Mouse (Mus musculus): ENCODE data around the gene Amigo2.

The Amigo2 gene

GRCm38 (mm10) chr15:97246911-97247790 is at the start of gene Amigo2, which contains the start of gene Pced1b:
Gene Amigo2, minus strand, starts transcription at chr15:97247287.
Gene Pced1b, plus strand, starts transcription at chr15:97247107.
- peak; percentile 72 for DNase-seq (ENCODE audit: low read depth, low spot score)

DNA sequence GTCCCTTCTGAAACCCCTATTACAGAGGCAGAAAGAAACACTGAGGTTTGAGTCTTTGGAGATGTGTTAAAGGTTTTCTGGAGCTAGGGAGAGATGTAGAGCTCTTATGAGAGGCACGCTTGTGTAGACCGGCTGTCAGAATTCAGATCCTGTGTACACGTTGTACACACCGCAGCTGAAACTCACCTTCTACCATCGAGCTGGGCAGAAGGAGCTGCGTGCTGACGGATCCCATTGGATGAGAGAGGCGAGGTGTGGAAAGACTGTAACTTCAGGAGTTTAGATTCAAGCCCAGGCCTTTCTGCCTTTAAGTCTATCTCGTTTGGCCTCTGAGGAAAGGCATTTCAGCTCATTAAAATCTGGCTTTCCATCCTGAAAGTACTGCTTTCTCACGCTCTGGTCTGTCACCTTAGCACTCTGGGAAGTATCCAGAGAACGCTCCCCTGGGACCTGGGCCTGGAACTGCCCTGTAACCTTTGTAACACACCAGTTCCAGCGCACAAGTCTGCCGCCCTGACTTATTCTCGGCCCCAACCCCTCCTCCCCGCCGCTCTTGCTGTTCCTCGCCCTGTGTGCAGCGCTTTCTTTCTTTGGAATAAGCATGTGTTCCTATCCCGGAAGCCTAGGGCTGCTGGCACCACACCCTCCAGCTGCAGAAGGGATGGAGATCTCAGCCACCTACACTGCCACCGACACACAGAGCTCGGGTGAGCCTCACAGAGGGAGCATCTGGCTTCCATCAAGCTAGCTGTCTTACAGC is 44.4 kb upstream of the Amigo2 start:
- no peak for DNase-seq (ENCODE audit: low read depth, low spot score)

GRCm38 (mm10) chr15:97290351-97290750 is 43.3 kb upstream of the Amigo2 start:
- DNase-seq (ENCODE audit: low read depth, low spot score), result no peak

DNA sequence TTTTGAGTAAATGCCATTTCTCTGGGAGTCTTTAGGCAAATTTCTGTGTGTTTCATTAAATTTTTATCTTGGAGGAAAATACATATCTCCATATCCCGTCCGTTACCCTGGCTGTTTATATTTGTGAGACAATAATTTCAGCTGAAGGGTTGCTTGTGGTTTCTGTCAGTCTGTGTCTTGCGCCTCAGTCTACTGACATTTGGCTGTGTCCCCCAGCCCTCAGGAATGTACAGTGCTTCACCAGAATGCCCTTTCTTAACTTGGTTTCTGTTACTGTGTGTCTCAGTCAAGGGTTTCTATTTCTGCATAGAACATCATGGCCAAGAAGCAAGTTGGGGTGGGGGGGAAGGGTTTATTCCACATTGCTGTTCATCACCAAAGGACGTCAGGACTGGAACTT is 42.1 kb upstream of the Amigo2 start:
- no peak for DNase-seq (ENCODE audit: low read depth, low spot score)

- no peak for DNase-seq (ENCODE audit: low read depth, low spot score)
These were observed 41.6 kb upstream of the Amigo2 start for GRCm38 (mm10) chr15:97288690-97289089.

DNA sequence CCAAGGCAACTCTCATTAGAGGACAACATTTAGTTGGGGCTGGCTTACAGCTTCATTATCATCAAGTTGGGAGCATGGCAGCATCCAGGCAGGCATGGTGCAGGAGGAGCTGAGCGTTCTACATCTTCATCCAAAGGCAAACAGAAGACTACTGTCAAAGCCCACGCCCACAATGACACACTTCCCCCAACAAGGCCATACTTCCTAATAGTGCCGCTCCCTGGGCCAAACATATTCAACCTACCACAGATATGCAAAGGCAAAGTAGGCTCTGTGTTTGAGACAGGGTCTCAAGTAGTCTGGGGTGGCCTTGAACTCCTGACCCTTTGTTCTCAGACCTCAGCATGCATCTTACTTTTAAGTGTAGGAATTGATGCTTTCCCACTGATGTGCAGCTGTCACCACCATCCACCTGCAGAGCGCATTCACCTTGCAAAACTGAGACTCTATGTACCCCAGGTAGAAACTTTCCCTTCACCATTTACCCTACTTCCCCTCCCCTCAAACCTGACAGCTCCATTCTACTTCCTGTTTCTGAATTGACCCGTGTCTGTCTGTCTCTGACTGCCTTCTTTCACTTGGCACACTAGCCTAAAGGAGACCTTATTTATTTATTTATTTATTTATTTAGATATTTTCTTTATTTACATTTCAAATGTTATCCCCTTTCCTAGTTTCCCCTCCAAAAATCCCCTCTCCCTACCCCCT is 40.5 kb upstream of the Amigo2 start:
- DNase-seq (ENCODE audit: low read depth, low spot score), result no peak

DNA sequence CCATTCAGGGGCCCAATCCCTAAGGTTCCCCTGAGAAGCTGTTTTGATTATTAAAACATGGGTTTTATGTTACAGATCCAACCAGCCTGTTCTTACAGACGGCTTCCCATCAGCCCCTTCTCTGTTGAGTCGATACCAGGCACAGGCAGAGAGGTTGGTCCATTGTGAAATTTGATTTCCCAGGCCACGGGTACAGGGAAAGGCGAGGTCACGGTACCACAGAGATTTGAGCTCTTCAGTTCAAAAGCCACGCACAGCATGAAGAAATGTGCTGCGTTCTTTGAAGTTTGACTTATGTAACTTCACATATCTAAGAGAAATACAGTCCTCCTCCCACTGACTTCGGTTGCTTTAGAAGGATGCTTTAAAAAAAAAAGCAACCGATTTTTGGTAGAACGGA is 39.6 kb upstream of the Amigo2 start:
- DNase-seq (ENCODE audit: low read depth, low spot score), result no peak

DNA sequence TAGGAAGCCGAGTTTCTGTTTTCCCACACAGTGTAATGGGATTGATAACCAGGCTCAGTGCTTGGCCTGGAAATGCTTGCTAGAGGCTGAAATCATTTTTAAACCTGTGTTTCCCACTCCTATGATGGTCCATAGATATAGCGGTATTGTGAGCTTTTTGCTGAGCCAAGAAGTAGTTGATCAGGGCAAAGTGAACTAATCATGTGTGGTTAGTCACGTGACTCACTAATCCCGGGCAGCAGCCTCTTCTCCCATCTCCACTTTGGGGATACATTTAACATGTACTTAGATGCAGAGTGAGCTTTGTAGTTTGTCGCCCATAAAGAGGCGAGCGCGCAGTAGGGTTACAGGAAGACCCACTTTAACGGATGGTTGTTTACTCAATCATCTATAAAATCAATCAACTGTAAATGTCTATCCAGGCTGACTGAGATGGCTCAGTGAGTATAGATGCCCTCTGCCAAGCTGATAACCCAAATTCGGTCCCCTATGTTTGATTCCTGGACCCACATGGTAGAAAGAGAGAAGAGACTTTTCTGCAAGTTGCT is 38.7 kb upstream of the Amigo2 start:
- DNase-seq (ENCODE audit: low read depth, low spot score), result no peak

DNA sequence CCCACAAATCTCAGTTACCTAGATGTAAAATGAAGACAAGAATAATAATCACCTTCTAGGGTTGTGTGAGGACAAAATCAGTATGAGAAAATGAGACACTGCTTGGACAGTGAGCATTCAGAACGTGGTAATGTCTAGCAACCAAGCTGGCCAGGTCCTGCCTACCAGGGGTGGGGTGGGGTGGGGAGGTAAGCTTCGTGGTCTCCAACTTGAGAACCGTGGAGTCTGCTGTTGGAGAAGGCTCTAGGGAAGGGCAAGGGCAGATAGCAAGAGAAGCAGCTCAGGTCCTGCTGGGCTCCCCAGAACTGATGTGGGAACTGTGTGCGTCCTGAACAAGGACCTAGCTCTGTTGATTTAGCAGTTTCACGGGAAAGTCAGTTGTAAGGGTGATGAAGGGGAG is 37.1 kb upstream of the Amigo2 start:
- no peak for DNase-seq (ENCODE audit: low read depth, low spot score)

DNA sequence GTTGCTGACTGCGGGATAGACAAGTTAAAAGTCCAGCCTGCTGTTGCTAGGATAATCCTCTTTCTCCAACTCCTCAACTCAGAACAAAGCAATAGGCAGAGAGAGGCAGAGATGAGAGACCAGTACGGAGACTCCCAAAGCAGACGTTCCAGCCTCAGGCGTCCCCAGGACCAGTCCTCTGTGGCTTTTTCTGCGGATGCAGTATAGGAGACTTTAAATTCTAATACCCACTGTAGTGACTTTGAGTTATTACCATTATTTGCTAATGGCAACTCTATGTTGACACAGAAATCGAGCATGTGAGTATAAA is 35.4 kb upstream of the Amigo2 start:
- no peak for DNase-seq (ENCODE audit: low read depth, low spot score)

DNA sequence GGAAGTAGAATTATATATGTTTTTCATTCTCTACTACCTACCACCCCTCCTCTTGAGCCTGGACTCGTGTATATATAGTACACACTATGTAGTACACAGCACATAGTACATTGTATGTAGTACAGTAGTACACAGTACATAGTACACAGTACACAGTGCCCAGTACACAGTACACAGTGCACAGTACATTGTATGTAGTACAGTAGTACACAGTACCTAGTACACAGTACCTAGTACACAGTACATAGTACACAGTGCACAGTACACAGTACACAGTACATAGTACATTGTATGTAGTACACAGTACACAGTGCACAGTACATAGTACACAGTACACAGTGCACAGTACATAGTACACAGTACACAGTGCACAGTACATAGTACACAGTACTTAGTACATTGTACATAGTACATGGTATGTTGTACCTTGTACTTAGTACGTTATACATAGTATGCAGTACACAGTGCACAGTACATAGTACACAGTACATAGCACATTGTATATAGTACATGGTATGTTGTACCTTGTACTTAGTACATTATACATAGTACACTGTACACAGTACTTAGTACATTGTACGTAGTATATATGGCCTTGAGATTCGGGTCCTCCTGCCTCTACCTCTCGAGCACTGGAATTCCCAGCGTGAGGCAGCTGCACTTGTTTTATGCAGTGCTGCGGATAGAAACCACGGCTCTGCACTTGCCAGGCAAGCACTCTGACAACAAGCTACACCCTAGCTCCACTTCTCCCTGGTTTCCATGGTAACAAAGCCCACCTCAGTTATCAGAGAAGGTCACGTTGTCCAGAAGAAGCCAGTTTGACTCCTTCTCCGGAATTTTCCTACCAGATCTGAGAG is 34.9 kb upstream of the Amigo2 start:
- no peak for DNase-seq (ENCODE audit: low read depth, low spot score)

DNA sequence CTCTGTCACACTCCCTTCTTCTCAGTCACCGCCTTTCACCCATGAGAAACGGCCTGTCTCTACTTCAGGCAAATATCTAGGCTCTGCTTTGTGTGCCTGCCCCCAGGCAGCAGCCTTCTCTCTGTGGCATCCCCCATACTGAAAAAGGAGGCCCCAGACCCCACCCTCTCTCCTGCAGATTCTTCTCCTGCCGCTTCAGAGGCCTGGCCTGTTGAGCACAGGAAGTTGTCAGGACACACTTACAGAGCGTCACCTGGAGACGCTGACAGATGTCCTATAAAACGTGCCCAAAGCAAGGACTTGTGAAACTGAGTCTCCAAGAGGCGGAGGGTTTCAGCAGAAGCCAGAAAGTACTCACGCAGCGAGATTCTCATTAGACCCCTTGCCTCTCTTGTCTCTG is 33.7 kb upstream of the Amigo2 start:
- DNase-seq (ENCODE audit: low read depth, low spot score), result no peak

DNA sequence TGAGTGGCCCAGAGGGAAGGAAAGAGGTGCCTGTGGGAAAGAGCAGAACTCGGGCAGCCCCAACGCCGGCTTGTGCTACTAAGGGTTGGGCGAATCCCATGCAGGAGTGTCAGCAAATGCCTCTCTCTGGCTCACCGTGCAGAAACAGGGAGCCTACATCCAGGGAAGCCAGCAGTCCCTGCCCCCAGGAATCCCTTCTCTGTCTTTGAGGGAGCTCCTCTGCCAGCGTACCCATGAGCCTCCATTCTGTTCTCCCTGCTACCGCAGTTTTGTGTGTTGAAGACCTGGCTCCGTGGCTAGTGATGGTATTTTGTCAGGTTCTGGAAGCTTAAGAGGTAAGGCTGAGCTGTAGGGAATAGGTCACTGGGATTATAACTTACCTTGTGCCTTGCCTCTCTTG is 33.0 kb upstream of the Amigo2 start:
- DNase-seq (ENCODE audit: low read depth, low spot score), result no peak

- no peak for DNase-seq (ENCODE audit: low read depth, low spot score)
These were observed 31.4 kb upstream of the Amigo2 start for GRCm38 (mm10) chr15:97278340-97278948.

GRCm38 (mm10) chr15:97277328-97277727 is 30.2 kb upstream of the Amigo2 start:
- DNase-seq (ENCODE audit: low read depth, low spot score), result no peak

GRCm38 (mm10) chr15:97276660-97277153 is 29.6 kb upstream of the Amigo2 start:
- no peak for DNase-seq (ENCODE audit: low read depth, low spot score)

- no peak for DNase-seq (ENCODE audit: low read depth, low spot score)
These were observed 28.7 kb upstream of the Amigo2 start for GRCm38 (mm10) chr15:97275626-97276395.

GRCm38 (mm10) chr15:97272831-97273230 is 25.7 kb upstream of the Amigo2 start:
- DNase-seq (ENCODE audit: low read depth, low spot score), result no peak

DNA sequence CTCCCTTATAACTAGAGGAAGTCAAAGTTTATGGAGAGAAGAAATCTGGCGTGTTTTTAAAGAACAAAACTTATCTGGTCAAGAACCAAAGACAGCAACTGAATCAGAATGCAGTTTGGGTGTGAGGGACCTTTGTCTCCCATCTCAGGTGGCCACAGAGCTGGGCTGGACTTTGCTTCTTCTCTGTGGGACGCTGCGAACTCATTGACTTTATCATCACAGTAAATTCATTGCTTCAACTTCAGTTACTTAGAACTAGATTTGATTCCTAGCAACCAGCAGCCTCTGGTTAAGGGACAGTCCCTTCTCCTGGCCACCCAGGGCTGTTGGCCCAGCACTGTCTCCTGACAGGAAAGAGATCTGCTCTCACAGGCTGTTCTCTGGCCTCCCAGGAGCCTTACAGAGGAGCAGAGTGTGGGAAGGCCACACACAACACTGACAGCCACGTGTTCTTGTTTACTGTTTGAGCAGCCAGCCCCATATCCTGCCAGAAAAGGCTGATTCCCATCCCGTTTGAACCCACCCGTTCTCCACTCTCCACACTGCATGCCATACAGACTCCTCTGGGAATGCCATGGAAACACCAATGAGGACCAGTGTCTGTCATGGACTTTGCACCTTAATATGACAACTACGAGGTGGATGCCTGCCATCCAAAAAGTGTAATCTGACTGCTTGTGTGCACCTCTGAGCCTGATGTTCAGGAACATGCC is 25.1 kb upstream of the Amigo2 start:
- DNase-seq (ENCODE audit: low read depth, low spot score), result no peak
